Mouse (Mus musculus): ENCODE measurements around the gene Syn3.

DNA sequence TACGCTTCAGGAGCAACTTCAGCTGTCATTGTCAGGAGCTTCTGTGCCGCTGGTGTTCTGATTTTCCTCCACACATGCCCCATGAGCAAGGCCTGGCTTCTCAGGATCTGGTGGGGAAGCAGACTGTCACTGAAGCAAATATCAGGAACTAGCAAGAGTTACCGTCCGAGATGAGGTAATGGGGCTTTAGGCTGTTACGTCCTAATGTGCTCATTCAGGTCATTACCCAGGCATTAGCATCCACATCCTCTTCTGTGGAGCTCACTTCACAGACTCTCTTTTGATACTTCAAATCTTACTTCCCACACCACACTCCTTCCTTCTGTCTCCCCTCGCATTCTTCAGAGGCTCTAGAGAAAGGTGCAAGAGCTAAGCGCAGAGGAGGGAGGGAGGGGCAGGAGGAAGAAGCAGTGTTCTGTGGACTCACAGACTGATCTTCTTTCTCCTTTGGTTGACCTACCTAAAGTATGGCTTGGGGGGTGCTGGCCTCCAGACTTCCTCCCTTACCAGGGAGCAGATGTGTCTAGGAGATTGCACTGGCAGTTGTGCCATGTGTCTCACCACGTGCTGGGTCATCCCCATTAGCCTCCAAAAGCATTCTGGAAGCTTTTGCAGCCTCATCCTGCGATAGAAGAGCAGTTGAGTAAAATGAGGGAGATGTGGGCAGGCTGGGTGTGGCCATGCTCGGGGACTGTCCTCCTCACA lies 445.7 kb downstream of the Syn3 start:
- TF ChIP-seq CTCF (IDR thresholded peaks at IDR 0.05; ENCODE audit: borderline replicate concordance, extremely low read depth, insufficient read depth, insufficient read length): no peak
- TF ChIP-seq POLR2A (IDR thresholded peaks at IDR 0.05; ENCODE audit: borderline replicate concordance, extremely low read depth, insufficient read depth, insufficient read length, poor library complexity, severe bottlenecking): no peak
